Mouse (Mus musculus) brain, embryonic 14.5 days (tissue): ENCODE measurements at regions not wholly inside any gene's neighbourhood (a gene's known extent, or its start where the extent isn't known, plus 50 kb on each side); places are given as distances from the start of the nearest gene placed in this dataset.

Experiments
- DNase-seq: peaks from one replicate; pipeline ENCODE4 v3.0.0-alpha.2; 2011; ENCODE audit warnings: low read depth
- CTCF ChIP-seq: fragments of 200-500 bp; IDR thresholded peaks from 2 replicates; pipeline ENCODE4 v1.5.1; 2012; ENCODE audit warnings: inconsistent platforms, mild to moderate bottlenecking, moderate library complexity, borderline replicate concordance; ENCODE audit not compliant: insufficient read depth, insufficient read length; ENCODE audit errors: extremely low read depth
- POLR2A ChIP-seq: fragments of 200-500 bp; IDR thresholded peaks from 2 replicates; pipeline ENCODE4 v1.6.1; 2012; ENCODE audit warnings: mild to moderate bottlenecking, inconsistent platforms, borderline replicate concordance; ENCODE audit not compliant: poor library complexity, insufficient read depth, insufficient read length, severe bottlenecking; ENCODE audit errors: extremely low read depth

DNA sequence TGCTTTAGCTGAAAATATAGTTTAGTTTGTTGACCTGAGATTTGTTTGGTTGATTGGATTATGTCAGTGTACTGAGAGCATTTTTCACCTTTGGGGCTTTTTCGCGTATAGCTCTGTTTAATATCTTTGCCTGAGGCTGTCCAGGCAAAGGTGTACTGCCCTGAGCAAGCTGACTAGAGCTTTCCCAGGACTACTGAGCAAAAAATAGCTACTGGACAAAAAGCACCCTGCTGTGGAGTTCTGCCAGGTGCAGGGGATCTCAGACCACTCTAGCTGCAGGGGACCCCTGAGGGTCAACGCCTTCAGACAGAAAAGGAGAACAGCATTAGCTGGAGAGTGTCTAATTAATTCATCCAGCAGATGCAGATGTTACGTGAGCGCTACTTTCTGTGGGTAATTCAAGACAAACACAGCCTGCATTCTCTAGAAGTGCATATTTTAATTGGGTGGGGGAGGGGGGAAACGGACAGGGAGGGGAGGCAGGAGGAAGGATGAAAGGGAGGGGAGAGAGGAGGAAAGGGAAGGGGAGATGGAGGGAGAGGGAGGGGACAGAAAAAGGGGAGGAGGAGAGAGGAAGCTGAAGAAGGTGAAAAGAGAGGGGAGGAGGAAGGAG, 61.7 kb downstream of the Thnsl1 start:
- no peak for TF ChIP-seq CTCF
- DNase-seq: peak; percentile 86

DNA sequence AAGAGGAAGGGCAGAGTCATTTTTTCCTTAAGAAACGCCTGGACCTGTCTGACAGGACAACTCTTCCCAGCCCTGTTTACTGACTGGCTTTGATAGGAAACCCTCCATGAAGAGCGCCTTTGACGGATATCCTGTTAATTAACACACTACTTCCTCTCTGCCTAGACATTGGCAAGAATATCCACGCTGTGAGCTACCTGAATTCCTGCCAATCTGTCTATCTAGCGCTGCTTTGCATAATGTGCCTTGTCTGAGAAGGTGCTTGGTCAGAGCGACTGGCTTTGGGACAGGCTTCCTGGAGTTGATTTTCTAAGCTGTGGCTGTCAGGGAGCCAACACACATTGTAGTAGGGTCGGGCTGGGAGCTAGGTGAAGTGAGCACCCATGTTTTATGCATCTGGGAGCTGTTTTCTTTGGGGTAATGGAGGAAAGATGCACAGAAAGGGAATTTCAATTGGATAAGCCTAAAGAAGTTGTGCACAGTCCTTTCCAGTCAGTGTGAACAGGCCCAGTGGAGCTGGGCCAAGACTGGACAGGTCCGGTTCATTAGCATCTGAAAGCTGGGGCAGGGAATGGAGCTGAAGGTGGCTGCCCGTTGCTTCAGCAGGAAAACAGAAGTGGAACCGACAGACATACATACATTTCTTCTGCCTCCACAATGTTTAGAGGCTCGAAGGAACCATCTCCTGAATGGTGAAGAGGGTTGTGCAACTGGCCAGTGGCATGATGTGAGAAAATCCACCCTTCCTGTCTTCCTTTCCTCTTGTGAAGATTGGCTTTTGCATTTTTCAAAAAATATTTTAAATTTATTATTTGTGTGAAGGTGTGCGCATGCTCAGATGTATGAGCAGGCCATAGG, 64.7 kb downstream of the Thnsl1 start:
- peak; percentile 96 for DNase-seq
- TF ChIP-seq CTCF: no peak
- no peak for TF ChIP-seq POLR2A

DNA sequence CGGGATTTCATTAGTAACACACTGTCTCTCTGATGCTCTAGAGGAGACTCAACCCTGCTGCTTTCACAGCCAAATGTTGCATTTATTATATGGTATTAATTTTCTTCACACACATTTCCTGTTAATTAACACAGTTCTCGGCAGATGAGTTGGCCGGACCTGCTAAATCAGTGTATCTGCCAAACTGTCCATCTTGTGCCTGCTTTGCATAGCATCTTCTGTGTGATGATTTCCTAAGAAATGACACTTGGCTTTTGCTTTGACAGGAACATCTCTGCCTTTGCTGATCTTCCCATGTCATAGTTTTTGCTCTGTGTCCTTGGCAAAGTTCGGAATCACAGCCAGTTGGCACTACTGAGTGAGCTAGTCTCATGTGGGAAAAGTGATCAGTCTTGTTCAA, 67.9 kb downstream of the Thnsl1 start:
- no peak for TF ChIP-seq POLR2A
- TF ChIP-seq CTCF: no peak
- DNase-seq: peak; percentile 74

DNA sequence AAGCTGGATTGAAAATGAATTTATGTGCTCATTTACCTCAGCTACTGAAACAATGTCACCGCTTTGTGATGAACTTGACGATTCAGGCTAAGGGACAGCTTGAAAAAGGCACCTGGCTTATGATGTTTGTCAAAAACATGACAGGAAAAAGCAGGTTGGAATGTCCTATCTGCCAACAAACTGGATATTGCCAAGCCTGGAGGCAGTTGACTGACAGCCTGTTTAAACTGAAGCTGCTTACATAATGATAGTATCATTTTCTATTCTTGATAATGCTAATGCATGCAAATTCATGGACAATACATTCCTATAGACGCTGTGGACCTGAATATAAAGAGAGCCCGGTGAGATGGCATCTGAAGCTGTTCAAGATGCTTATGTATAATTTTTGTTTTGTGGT, 69.8 kb downstream of the Thnsl1 start:
- peak; percentile 77 for DNase-seq
- TF ChIP-seq POLR2A: no peak
- no peak for TF ChIP-seq CTCF

DNA sequence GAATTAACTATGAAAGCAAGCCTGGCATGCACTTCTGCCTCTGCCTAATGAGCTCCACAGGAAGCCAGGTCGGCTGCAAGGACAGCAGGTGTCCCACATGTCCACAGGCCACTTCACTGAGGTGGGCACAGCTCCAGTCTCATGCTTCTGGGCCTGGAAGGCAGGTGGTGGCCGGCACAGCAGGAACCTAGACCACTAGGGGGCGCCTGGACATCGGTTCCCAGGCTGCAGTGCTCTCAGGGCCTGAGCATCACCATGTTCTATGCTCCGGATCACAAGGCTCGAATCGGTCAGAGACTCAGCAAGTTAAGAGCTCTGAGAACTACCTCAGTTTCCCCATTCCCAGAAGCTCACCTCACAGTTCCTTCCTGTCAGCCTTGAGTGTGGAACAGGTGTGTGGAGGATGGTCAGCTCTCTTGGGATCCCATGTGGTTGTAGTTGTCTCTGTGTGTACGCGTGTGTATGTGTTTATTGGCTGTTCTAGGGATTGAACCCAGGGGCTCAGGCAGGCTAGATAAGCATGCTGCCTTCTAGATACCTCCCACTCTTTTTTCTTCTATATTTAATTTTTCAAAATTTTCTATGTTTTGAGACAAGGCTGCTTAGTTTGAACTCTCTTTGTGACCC, 75.4 kb downstream of the Thnsl1 start:
- TF ChIP-seq POLR2A: no peak
- TF ChIP-seq CTCF: peak; percentile 88
- peak; percentile 89 for DNase-seq

DNA sequence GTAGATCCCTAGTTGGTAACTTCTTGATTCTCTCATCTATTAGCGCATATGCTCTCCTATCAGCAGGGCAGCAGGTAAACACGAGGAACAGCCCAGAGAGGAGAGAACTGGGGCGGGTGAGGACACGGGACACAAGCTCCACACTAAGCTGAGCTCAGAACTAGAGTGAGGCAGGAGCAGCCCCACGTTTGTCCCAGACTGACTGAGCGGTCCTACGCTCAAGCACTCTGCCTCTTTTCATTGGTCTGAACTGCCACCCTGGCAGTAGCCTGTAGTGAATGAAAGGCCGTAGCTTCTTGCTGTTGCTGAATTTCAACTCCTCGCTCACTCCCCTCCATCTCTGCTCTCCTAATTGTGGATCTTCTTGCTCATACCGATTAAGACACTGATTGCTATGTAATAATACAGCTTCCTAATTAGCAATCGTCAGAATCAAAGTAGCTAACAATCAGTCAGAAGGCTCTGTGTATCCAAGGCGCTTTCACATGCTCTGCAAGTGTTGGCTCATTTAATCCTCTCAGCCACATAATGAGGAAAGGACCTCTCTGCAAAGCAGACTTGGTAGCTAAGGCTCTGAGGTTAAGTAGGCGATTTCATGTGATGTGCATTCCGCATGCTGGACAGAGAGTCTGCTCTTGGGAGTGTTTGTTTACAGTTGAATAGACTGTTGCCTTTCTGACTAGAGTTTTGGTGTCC, 77.1 kb downstream of the Thnsl1 start:
- DNase-seq: peak; percentile 88
- TF ChIP-seq POLR2A: no peak
- TF ChIP-seq CTCF: no peak

DNA sequence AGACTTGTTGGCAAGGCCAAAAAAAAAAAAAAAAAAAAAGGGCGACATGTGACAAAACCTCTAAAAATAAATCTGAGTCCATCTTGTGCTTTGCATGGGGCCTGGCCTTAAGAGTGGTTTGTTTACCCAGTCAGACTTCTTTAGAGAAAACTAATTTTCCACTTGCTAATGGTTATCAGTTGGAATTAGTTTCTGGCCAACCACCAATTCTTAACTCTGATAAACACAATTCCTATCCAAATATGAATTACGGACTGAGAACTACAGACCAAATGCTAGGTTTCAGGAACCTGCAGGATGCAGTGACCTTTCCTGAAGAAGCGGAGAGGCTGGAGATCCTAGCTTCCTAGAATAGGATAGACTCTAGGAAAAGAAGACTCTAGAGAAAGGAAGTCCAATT, 79.4 kb downstream of the Thnsl1 start:
- DNase-seq: no peak
- TF ChIP-seq POLR2A (no peak), CTCF (no peak)

DNA sequence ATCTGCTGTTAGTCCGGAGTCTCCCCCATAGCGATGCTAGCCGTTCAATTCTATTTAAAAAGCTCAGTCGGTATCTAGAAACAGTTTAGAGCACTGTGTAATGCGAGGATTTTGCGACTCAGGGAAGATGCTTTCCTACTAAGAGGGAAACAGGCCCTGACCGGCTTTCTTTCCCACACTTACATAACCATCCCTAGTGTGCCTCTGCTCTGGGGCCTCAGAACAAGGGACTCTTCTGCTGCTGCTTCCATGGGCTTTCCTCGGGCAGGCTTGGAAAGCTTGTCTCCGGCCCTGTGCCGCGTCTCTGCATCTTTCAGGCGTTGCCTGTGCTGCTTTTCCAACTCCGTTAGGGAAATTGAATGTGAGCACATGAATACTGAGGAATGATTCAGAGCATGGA, 79.6 kb upstream of the Gpr158 start:
- no peak for DNase-seq
- TF ChIP-seq CTCF (no peak), POLR2A (no peak)

DNA sequence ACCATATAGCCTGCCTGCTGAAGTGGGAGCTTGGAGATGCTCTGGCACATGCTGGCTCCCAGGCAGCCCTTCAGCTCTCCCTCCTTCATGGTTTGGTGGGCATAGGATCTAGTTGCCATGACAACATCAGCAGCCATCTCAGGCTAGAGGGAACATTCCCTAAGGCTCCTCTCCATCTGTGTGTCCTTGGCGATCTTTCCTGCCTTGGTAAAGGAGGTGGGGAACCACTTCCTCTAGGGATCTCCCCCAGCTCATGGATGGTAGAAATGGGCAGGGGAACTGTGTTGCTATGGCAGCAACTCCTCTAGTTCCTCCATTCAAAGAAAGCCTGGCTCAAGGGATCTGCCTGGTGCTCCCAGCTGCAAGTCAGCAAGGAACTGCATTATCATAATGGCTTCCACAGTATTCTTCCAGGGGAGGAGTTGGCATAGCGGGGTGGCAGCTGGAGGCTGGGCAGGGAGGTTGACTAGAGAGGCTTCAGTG, 74.6 kb upstream of the Gpr158 start:
- peak; percentile 85 for DNase-seq
- TF ChIP-seq CTCF (no peak), POLR2A (no peak)

DNA sequence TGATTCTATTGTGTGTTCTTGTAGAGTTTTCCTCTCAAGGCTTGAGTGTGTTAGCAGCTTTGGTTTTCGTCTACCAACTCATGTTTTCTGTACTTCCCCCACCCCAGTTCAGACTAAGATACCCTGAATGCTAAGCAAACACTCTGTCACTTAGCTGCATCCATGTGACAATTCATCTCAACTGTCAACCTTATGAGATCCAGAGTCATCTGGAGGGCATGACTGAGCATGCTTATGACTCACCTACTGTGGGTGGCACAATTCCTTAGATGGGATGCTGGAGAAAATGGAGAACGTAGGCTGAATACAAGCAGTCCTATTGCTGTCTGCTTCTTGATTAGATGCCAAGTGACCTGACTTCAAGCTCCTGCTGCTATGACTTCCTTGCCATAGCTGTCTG, 73.3 kb upstream of the Gpr158 start:
- TF ChIP-seq POLR2A (no peak), CTCF (no peak)
- no peak for DNase-seq

DNA sequence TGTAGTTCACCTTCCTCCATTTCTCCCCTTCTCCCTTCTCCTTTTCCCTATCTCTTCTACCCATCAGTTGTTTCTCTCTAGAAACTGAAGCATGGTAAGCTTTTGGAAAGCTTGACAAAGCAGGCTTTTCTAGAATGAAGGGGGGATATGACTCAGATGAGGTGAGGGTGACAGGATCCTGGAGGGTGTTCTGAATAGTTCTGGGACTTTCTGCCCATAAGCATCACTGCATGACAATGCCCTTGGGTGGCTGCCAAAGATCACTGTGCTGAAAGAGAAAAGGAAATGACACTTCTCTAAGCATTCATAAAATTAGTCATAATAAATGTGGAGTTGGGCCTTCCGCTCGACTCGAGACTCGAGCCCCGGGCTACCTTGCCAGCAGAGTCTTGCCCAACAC, 67.7 kb upstream of the Gpr158 start:
- TF ChIP-seq POLR2A (no peak), CTCF (no peak)
- no peak for DNase-seq
